Mouse (Mus musculus) heart, postnatal 0 days (tissue): ENCODE measurements around the gene Klhdc4. TPM values are rescaled to one million over a fixed set of nuclear protein-coding genes. Genes with fewer than 3 reads are reported as not detected.

Source experiments
- ATAC-seq: fragments of 200-750 bp; cut with Nextera tagmentation; 2 replicates; pipeline ENCODE4 v1.8.0; 2017; ENCODE audit warnings: low read depth, moderate number of reproducible peaks, moderate library complexity; ENCODE audit not compliant: insufficient read depth
- DNase-seq: peaks from one replicate; pipeline ENCODE4 v3.0.0-alpha.2; 2016; ENCODE audit warnings: low spot score
- H3K27ac ChIP-seq: fragments of 300-500 bp; sonication (generic); 2 replicates; pipeline ENCODE4 v1.5.1; 2014; ENCODE audit warnings: low read depth, mild to moderate bottlenecking
- H3K27me3 ChIP-seq: fragments of 300-500 bp; sonication (generic); 2 replicates; pipeline ENCODE4 v1.6.1; 2014; ENCODE audit warnings: low read length, mixed read lengths; ENCODE audit not compliant: control insufficient read depth, insufficient read depth
- H3K36me3 ChIP-seq: fragments of 300-500 bp; sonication (generic); replicated peaks from 2 replicates; pipeline ENCODE4 v1.6.1; 2014; ENCODE audit warnings: low read length, mixed read lengths; ENCODE audit not compliant: control insufficient read depth, insufficient read depth
- H3K4me1 ChIP-seq: fragments of 300-500 bp; sonication (generic); 2 replicates; pipeline ENCODE4 v1.6.1; 2014; ENCODE audit warnings: antibody characterized with exemption; ENCODE audit not compliant: control insufficient read depth, insufficient read depth
- H3K4me2 ChIP-seq: fragments of 300-500 bp; sonication (generic); 2 replicates; pipeline ENCODE4 v1.6.1; 2014; ENCODE audit warnings: low read depth, mild to moderate bottlenecking, low read length, moderate library complexity
- H3K4me3 ChIP-seq: fragments of 300-500 bp; sonication (generic); 2 replicates; pipeline ENCODE4 v1.5.1; 2014; ENCODE audit warnings: low read depth, low read length
- H3K9ac ChIP-seq: fragments of 300-500 bp; sonication (generic); replicated peaks from 2 replicates; pipeline ENCODE4 v1.6.1; 2014; ENCODE audit warnings: low read depth, low read length, mixed read lengths
- H3K9me3 ChIP-seq: fragments of 300-500 bp; sonication (generic); replicated peaks from 2 replicates; pipeline ENCODE4 v1.6.1; 2016; ENCODE audit warnings: low read length; ENCODE audit not compliant: control insufficient read depth
- CTCF ChIP-seq: IDR thresholded peaks from 2 replicates; pipeline ENCODE4 v1.5.1; 2016; ENCODE audit warnings: antibody characterized with exemption, control low read depth, low read depth
- EP300 ChIP-seq: IDR thresholded peaks from 2 replicates; pipeline ENCODE4 v1.6.1; 2016; ENCODE audit warnings: antibody characterized with exemption, low read depth
- WGBS: fragments of 180-500 bp; shearing (Covaris S2); extraction: QIAGEN DNeasy Blood & Tissue Kit; methylation state at CpG from one replicate; pipeline ENCODE4 v1.1.7; 2014; 5-methylcytosine and 5-hydroxymethylcytosine counted together
- polyA plus RNA-seq: library from polyadenylated mRNA; unstranded; fragments of >200 nt; fragmentation: Nextera tagmentation; extraction: Ambion mirVana; gene quantifications from 2 replicates; pipeline ENCODE4 v1.2.1, GENCODE M21; 2015
- total RNA-seq: library from RNA; depleted of rRNA; stranded (reverse); fragments of >200 nt; gene quantifications from 2 replicates; pipeline ENCODE4 v1.2.3, GENCODE M21; 2014; ENCODE audit warnings: low replicate concordance

Klhdc4 gene
- total and polyA plus RNA-seq, 2 experiments from 2014 or later, result 9.4 to 13.9 TPM

DNA sequence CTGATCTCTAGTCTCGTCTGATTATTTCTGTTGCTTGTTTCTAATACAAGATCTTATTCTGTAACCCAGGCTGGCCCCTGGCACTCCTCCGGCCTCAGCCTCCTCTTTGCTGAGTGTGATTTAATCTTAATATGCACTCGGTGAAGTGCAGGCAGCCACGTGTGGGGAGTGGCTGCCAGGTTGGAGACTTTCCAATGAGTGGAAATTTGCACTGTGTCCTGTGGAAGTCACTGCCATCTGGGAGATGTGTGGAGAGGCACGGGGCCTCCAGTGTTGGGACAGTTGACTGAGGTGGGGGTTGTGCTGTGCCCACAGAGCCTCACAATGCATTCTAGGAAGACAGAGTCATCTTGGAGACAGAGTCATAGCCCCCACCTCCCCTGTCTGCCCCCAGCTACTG lies 46.9 kb downstream of the Klhdc4 start:
- Histone ChIP-seq H3K9me3 (no peaks in the 10 kb centered on the region), H3K4me3 (no peak overlapping the region), H3K36me3 (no peaks in the 10 kb centered on the region), H3K27ac (no peak overlapping the region), H3K9ac (no peak overlapping the region), H3K4me2 (no peak overlapping the region), H3K27me3 (no peaks in the 10 kb centered on the region), H3K4me1 (peaks cover 17% of the 10 kb centered on the region)
- ATAC-seq (no peak), DNase-seq (no peak)
- TF ChIP-seq CTCF, result no peak
- no peak for TF ChIP-seq EP300
- 22% methylated on average over 5 of the region's 5 CpGs for WGBS

DNA sequence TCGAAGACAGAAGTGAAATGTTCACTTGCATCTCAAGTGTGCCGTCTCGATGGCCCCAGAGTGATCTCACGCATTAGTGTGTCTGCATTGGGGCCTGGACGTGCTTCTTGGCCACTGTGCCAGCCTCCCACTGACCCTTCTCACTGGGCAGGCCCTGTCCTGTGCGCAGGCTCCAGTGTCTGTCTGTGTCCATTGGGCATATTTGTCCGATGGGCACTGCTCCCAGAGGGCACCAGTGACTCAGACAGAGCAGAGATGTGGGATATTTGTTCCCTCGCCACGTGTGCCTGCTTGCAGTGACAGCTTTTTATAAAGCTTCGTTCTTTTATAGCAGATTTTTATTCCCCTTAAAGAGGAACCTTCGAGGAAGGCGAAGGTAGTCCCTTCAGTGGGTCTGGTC lies 55.5 kb downstream of the Klhdc4 start:
- WGBS, result 78% methylated on average over 12 of the region's 12 CpGs
- 0 out of 2 replicates have a peak, but pooled peaks cover 7% of the 10 kb centered on the region for H3K27me3 ChIP-seq
- H3K9me3 ChIP-seq, result no peaks in the 10 kb centered on the region
- ATAC-seq, result no peak
- no peak overlapping the region for H3K9ac ChIP-seq
- no peaks in the 10 kb centered on the region for H3K4me1 ChIP-seq
- TF ChIP-seq CTCF (no peak), EP300 (no peak)
- no peaks in the 10 kb centered on the region for H3K36me3 ChIP-seq
- no peak for DNase-seq
- H3K4me2 ChIP-seq, result no peak overlapping the region
- H3K4me3 ChIP-seq, result no peak overlapping the region
- no peak overlapping the region for H3K27ac ChIP-seq

DNA sequence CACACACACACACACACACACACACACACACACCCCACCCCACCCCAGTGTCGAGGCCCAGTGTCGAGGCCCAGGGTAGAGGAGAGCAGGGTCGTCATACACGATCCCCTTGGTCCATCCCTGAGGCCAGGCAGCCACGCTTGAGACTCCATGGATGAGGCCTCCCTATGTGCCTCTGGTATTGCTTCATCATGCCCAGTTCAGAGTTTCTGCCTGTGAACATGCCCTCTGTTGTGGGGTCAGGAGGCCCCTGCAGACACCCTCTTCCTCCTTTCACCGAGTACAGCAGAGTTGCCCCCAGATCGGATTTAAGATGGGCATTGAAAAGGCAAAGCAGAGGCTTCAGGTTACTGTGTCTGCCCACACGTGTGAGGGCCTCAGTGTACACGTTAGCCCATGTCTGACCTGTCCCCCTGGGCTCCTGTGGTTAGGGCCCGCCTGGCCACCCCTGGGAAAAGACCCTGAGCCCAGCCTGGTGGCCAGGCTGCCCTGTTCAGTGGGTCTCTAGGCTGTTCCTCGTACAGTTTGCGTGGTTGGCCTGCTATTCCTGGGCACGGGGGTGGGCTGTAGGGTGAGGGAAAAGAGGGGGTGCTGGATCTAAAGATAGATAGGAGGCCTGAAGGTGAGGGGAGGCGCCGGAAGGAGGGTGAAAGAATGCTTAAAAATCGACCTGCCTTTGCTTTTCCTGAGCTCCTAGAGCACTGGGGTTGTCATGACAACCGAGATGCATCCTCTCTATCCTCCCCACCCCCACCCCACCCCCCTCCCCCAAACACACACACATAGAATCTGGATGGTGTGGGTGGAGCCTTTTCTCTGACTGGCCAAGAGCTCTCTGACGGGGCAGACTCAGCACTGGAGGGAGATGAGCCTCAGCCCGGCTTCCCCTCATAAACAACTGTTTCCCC lies 58.3 kb downstream of the Klhdc4 start:
- ATAC-seq, result no peak
- H3K4me3 ChIP-seq, result no peak overlapping the region

GRCm38 (mm10) chr8:121769621-121770020 lies 59.7 kb downstream of the Klhdc4 start:
- Histone ChIP-seq H3K27me3 (0 out of 2 replicates have a peak, but pooled peaks cover 7% of the 10 kb centered on the region), H3K4me1 (no peaks in the 10 kb centered on the region), H3K9ac (no peak overlapping the region), H3K9me3 (no peaks in the 10 kb centered on the region), H3K27ac (no peak overlapping the region), H3K36me3 (no peaks in the 10 kb centered on the region), H3K4me3 (no peak overlapping the region), H3K4me2 (no peak overlapping the region)
- no peak for TF ChIP-seq EP300
- TF ChIP-seq CTCF, result no peak
- DNase-seq, result no peak
- ATAC-seq, result no peak
- WGBS, result 78% methylated on average over 2 of the region's 2 CpGs

More for the DNA sequence above, 58.3 kb downstream of the Klhdc4 start:
- H3K4me1 ChIP-seq, result no peaks in the 10 kb centered on the region
- no peaks in the 10 kb centered on the region for H3K36me3 ChIP-seq
- no peak overlapping the region for H3K9ac ChIP-seq
- no peak overlapping the region for H3K27ac ChIP-seq
- TF ChIP-seq EP300, result no peak
- no peak for TF ChIP-seq CTCF
- no peaks in the 10 kb centered on the region for H3K9me3 ChIP-seq
- 0 out of 2 replicates have a peak, but pooled peaks cover 7% of the 10 kb centered on the region for H3K27me3 ChIP-seq
- DNase-seq, result no peak
- WGBS, result 40% methylated on average over 19 of the region's 19 CpGs
- H3K4me2 ChIP-seq, result no peak overlapping the region

DNA sequence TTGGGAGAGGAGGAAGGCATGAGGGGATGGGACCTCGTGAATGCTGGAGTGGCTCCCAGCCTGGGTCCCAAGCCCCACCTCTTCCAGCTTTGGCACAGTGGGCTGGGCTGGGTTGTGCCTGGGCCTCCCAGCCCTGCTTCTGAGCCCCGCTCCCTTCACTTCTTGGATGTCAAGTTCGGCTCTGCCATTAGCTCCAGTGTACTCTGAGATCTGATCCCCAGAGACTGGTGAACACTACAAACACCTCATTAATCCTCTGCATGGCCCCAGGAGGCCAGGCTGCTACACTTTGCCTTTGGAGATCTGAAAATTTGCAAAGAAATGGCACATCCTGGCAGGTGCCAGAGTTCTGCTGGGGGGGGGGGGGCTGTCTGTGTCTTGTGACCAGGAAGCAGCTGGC lies 60.3 kb downstream of the Klhdc4 start:
- no peak for TF ChIP-seq CTCF
- no peak for TF ChIP-seq EP300
- no peak for ATAC-seq
- Histone ChIP-seq H3K4me1 (no peaks in the 10 kb centered on the region), H3K9ac (no peak overlapping the region), H3K4me2 (no peak overlapping the region), H3K27me3 (0 out of 2 replicates have a peak, but pooled peaks cover 7% of the 10 kb centered on the region), H3K36me3 (no peaks in the 10 kb centered on the region), H3K27ac (no peak overlapping the region), H3K4me3 (no peak overlapping the region), H3K9me3 (no peaks in the 10 kb centered on the region)
- WGBS, result 50% methylated on average over 3 of the region's 3 CpGs
- no peak for DNase-seq
